Mouse (Mus musculus): ENCODE measurements around the gene Ccdc33. TPM values are rescaled to one million over a fixed set of nuclear protein-coding genes. Genes with fewer than 3 reads are reported as not detected.

The Ccdc33 gene
- polyA plus RNA-seq, 1 experiment from 2014 or later = 1.3 TPM

GRCm38 (mm10) chr9:58063531-58063930 is 55.1 kb downstream of the Ccdc33 start, which contains the start of gene Stra6:
TSS of gene Stra6 (plus strand) at chr9:58063788.
- H3K27me3 ChIP-seq = peaks cover 11% of the 10 kb centered on the region
- no peaks in the 10 kb centered on the region for H3K9me3 ChIP-seq (replicated peaks)
- peaks cover 16% of the 10 kb centered on the region for H3K4me1 ChIP-seq
- no peak within 1 kb of the TSS for H3K9ac ChIP-seq
- H3K36me3 ChIP-seq = no peaks in the 10 kb centered on the region
- ATAC-seq (ENCODE audit: insufficient number of reproducible peaks, low FRiP score, low TSS enrichment, low read depth) = no peak
- 27% methylated on average over 3 of the region's 3 CpGs for whole genome bisulfite sequencing
- H3K27ac ChIP-seq (replicated peaks) = no peak within 1 kb of the TSS
- H3K4me3 ChIP-seq (replicated peaks) = no peak within 1 kb of the TSS
- no peak within 1 kb of the TSS for H3K4me2 ChIP-seq (replicated peaks)

- H3K4me2 ChIP-seq (replicated peaks) = no peak overlapping the region
- peaks cover 9% of the 10 kb centered on the region; the same call in 1 of the 2 replicates for H3K4me1 ChIP-seq
- ATAC-seq (ENCODE audit: insufficient number of reproducible peaks, low FRiP score, low TSS enrichment, low read depth) = no peak
- H3K4me3 ChIP-seq (replicated peaks) = no peak overlapping the region
- H3K36me3 ChIP-seq = no peaks in the 10 kb centered on the region
- H3K27ac ChIP-seq (replicated peaks) = no peak overlapping the region
- H3K9ac ChIP-seq = no peak overlapping the region
- peaks cover 11% of the 10 kb centered on the region for H3K27me3 ChIP-seq
- 7% methylated on average over 23 of the region's 23 CpGs for WGBS
- H3K9me3 ChIP-seq (replicated peaks) = no peaks in the 10 kb centered on the region
Observed at GRCm38 (mm10) chr9:58060677-58061667, 57.7 kb downstream of the Ccdc33 start.

DNA sequence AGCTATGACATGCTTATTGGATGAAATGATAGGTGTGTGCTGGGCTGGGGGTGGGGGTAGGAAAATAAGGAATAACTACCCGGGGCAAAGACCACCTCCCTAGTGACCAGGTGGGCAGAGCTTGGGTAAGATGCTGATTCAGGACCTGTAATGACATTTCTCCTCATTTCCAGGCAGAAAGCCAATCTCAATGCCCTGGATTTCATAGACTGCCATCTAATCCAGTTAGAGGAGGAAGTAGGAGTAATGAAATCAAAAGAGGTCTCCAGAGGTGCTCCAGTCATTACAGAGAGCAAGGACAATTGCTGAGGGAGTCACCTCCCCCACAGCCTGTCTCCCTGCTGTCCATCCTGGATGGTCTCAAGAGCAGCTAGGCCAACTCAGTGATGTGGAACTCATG is 58.7 kb downstream of the Ccdc33 start:
- Histone ChIP-seq H3K9me3 (replicated peaks) (no peaks in the 10 kb centered on the region), H3K4me1 (peaks cover 9% of the 10 kb centered on the region; the same call in 1 of the 2 replicates), H3K4me3 (replicated peaks) (no peak overlapping the region), H3K36me3 (no peaks in the 10 kb centered on the region), H3K4me2 (replicated peaks) (no peak overlapping the region), H3K27ac (replicated peaks) (no peak overlapping the region), H3K27me3 (peaks cover 11% of the 10 kb centered on the region), H3K9ac (no peak overlapping the region)
- ATAC-seq (ENCODE audit: insufficient number of reproducible peaks, low FRiP score, low TSS enrichment, low read depth) = no peak
- 41% methylated on average over 1 of the region's 1 CpGs for WGBS

DNA sequence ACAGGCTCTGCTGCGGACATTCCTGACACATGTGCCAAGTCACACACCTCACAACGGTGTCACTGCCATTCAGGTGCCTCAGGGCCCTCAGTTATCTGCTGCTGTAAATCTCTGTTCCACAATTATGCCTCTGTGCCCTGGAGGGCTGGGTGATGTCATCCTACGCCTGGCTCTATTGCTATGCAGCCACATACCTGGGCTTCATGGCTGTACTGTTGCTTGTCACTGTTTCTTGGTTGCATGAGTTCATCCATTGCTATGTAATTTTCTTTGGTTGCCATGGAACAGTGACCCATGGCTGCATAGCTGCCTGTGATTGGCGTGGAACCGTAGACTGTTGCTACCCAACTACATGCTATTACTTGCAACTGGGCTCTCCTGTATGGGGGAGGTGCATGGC is 63.0 kb downstream of the Ccdc33 start:
- 62% methylated on average over 5 of the region's 5 CpGs for WGBS
- Histone ChIP-seq H3K27me3 (peaks cover 5% of the 10 kb centered on the region; the same call in 1 of the 2 replicates), H3K9ac (no peak overlapping the region), H3K27ac (replicated peaks) (no peak overlapping the region), H3K9me3 (replicated peaks) (no peaks in the 10 kb centered on the region), H3K36me3 (no peaks in the 10 kb centered on the region), H3K4me1 (peaks cover 10% of the 10 kb centered on the region; the same call in 1 of the 2 replicates), H3K4me3 (replicated peaks) (no peak overlapping the region), H3K4me2 (replicated peaks) (no peak overlapping the region)
- ATAC-seq (ENCODE audit: insufficient number of reproducible peaks, low FRiP score, low TSS enrichment, low read depth) = no peak

DNA sequence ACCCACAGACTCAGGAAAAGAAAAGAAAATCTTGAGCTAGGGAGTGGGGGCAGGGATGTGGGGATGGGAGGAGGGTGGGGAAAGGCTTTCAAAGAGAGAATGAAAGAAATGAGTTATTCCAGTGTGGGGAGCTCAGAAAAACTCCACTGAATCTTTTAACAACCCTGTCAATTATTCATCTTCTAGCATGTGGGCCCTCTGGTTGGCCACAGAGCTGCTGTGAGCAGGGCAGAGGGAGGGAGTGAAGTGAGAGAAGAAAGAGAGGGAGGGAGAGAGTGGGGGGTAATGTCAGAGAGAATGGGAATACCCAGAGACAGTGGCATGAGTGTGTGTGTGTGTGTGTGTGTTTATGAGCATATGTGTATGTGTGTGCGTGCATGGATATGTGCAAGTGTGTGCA is 64.6 kb downstream of the Ccdc33 start:
- WGBS = 85% methylated on average over 1 of the region's 1 CpGs
- Histone ChIP-seq H3K27ac (replicated peaks) (no peak overlapping the region), H3K9me3 (replicated peaks) (no peaks in the 10 kb centered on the region), H3K4me2 (replicated peaks) (no peak overlapping the region), H3K36me3 (no peaks in the 10 kb centered on the region), H3K9ac (no peak overlapping the region), H3K4me3 (replicated peaks) (no peak overlapping the region), H3K27me3 (peaks cover 11% of the 10 kb centered on the region; the same call in 1 of the 2 replicates), H3K4me1 (peaks cover 8% of the 10 kb centered on the region; the same call in 1 of the 2 replicates)
- ATAC-seq (ENCODE audit: insufficient number of reproducible peaks, low FRiP score, low TSS enrichment, low read depth) = no peak

GRCm38 (mm10) chr9:58053544-58053943 is 65.1 kb downstream of the Ccdc33 start:
- ATAC-seq (ENCODE audit: insufficient number of reproducible peaks, low FRiP score, low TSS enrichment, low read depth) = no peak
- Histone ChIP-seq H3K9ac (no peak overlapping the region), H3K27ac (replicated peaks) (no peak overlapping the region), H3K4me1 (peaks cover 8% of the 10 kb centered on the region; the same call in 1 of the 2 replicates), H3K4me2 (replicated peaks) (no peak overlapping the region), H3K9me3 (replicated peaks) (no peaks in the 10 kb centered on the region), H3K27me3 (peaks cover 11% of the 10 kb centered on the region; the same call in 1 of the 2 replicates), H3K4me3 (replicated peaks) (no peak overlapping the region), H3K36me3 (no peaks in the 10 kb centered on the region)
- WGBS = 53% methylated on average over 3 of the region's 3 CpGs

GRCm38 (mm10) chr9:58053102-58053501 is 65.5 kb downstream of the Ccdc33 start:
- Histone ChIP-seq H3K9me3 (replicated peaks) (no peaks in the 10 kb centered on the region), H3K4me3 (replicated peaks) (no peak overlapping the region), H3K4me2 (replicated peaks) (no peak overlapping the region), H3K27me3 (peaks cover 16% of the 10 kb centered on the region; the same call in 1 of the 2 replicates), H3K36me3 (no peaks in the 10 kb centered on the region), H3K9ac (no peak overlapping the region), H3K27ac (replicated peaks) (no peak overlapping the region), H3K4me1 (peaks cover 8% of the 10 kb centered on the region; the same call in 1 of the 2 replicates)
- WGBS = 21% methylated on average over 3 of the region's 3 CpGs
- ATAC-seq (ENCODE audit: insufficient number of reproducible peaks, low FRiP score, low TSS enrichment, low read depth) = no peak

DNA sequence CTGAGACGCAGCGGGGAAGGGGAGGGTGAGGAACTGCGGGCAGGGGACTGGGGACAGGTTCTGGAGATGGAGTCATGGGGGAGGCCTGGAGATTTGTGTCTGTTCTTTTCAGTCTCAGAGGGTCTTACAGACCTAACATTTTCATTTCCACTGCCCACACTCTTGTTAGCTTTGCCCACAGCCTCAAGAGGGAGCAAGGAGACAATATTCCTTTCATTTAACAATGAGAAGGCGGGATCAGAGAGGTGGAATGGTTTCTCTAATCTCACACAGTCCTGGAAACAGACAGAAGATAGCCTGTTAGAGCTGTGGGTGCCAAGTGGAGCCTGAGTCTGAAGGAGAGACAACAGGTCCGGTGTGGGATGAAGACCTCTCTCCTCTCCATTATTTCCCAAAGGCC is 66.7 kb downstream of the Ccdc33 start:
- H3K9me3 ChIP-seq (replicated peaks) = no peaks in the 10 kb centered on the region
- H3K27ac ChIP-seq (replicated peaks) = no peak overlapping the region
- H3K4me2 ChIP-seq (replicated peaks) = no peak overlapping the region
- H3K27me3 ChIP-seq = peaks cover 16% of the 10 kb centered on the region; the same call in 1 of the 2 replicates
- no peak overlapping the region for H3K4me3 ChIP-seq (replicated peaks)
- H3K4me1 ChIP-seq = peaks cover 8% of the 10 kb centered on the region; the same call in 1 of the 2 replicates
- H3K9ac ChIP-seq = no peak overlapping the region
- 27% methylated on average over 5 of the region's 5 CpGs for WGBS
- ATAC-seq (ENCODE audit: insufficient number of reproducible peaks, low FRiP score, low TSS enrichment, low read depth) = no peak
- no peaks in the 10 kb centered on the region for H3K36me3 ChIP-seq

GRCm38 (mm10) chr9:58049861-58050260 is 68.8 kb downstream of the Ccdc33 start:
- Histone ChIP-seq H3K9me3 (replicated peaks) (no peaks in the 10 kb centered on the region), H3K4me1 (peaks cover 8% of the 10 kb centered on the region; the same call in 1 of the 2 replicates), H3K4me2 (replicated peaks) (no peak overlapping the region), H3K4me3 (replicated peaks) (no peak overlapping the region), H3K36me3 (no peaks in the 10 kb centered on the region), H3K27me3 (peaks cover 16% of the 10 kb centered on the region; the same call in 1 of the 2 replicates), H3K9ac (no peak overlapping the region), H3K27ac (replicated peaks) (no peak overlapping the region)
- ATAC-seq (ENCODE audit: insufficient number of reproducible peaks, low FRiP score, low TSS enrichment, low read depth) = no peak
- 74% methylated on average over 7 of the region's 7 CpGs for WGBS

DNA sequence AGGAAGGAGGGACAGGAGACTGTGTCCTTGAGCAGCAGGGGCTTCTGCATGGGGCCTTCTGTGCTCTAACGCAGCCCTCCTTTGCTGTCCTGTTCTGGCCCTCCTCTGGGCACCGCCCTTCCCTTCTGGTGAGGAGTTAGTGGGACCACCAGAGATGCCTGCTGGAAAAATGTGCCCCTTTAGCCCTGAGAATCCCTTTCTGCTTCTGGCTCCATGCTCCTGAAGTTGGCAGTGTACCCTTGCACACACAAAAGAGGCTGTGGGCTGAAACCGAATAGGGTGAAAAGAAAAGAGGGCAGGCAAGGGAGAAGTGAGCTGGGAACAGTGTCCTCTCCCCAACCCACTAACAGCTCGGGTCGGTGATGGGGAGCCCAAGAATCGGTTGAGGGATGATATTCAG is 69.4 kb downstream of the Ccdc33 start:
- H3K4me2 ChIP-seq (replicated peaks) = no peak overlapping the region
- WGBS = 60% methylated on average over 6 of the region's 6 CpGs
- peaks cover 16% of the 10 kb centered on the region; the same call in 1 of the 2 replicates for H3K27me3 ChIP-seq
- no peak for ATAC-seq (ENCODE audit: insufficient number of reproducible peaks, low FRiP score, low TSS enrichment, low read depth)
- H3K9me3 ChIP-seq (replicated peaks) = no peaks in the 10 kb centered on the region
- no peak overlapping the region for H3K9ac ChIP-seq
- no peaks in the 10 kb centered on the region for H3K36me3 ChIP-seq
- H3K27ac ChIP-seq (replicated peaks) = no peak overlapping the region
- no peak overlapping the region for H3K4me3 ChIP-seq (replicated peaks)
- peaks cover 8% of the 10 kb centered on the region; the same call in 1 of the 2 replicates for H3K4me1 ChIP-seq

DNA sequence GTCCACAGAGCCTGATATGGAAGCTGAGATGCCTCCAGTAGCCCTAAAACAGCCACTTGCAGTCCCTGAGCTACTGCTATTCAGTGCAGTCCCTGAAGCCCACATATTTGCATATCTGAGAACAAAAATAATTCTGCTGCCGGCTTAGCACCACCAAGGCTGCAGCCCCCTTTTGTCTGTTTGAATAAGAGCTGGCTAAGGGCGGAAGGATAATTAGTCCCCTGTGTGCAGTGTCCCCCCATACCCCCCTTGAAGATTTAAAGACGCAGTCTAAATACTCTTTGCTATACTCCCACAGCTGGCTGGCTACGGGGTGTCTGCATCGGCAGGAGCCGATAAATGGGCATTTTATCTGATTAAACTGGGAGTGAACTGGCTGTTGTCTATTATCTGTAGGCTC is 70.0 kb downstream of the Ccdc33 start:
- H3K4me3 ChIP-seq (replicated peaks) = no peak overlapping the region
- H3K27me3 ChIP-seq = peaks cover 16% of the 10 kb centered on the region; the same call in 1 of the 2 replicates
- H3K4me2 ChIP-seq (replicated peaks) = no peak overlapping the region
- peaks cover 6% of the 10 kb centered on the region; the same call in 1 of the 2 replicates for H3K4me1 ChIP-seq
- no peak overlapping the region for H3K9ac ChIP-seq
- H3K9me3 ChIP-seq (replicated peaks) = no peaks in the 10 kb centered on the region
- no peak for ATAC-seq (ENCODE audit: insufficient number of reproducible peaks, low FRiP score, low TSS enrichment, low read depth)
- WGBS = 11% methylated on average over 6 of the region's 6 CpGs
- H3K27ac ChIP-seq (replicated peaks) = no peak overlapping the region
- H3K36me3 ChIP-seq = no peaks in the 10 kb centered on the region

All from embryonic facial prominence, embryonic 15.5 days (tissue).